18 mouse cellular contexts compared by ENCODE assay signal in the genomic region with DNA sequence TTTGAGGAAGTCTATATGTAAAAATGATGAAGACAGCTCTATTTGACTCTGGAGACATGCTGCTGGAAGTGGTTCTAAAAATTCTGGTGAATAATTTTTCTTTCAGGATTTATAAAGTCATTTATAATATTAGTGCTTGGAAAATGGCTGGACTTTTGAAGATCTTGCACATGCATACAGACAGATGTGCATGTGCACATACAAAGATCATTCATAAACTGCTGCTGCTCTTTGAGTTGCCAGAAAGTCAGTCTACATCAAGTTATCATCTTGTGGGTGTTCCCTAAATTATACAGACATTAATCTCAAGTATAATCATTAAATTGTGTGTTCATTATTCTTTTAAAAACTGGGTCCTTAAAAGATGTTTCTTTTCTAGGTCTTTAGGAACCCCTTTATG.
DNase-seq lines count a peak whose midpoint lies in the region; ATAC-seq and TF ChIP-seq lines count a peak whose summit lies in the region.
"Had no signal": no experiment of that assay in that cellular context is flagged by ENCODE, and none has a peak within 500 bp of the region (broad histone marks: within the 10 kb centered on the region; RNA-seq: fewer than 3 reads in every experiment).

No protein-coding gene starts in this region.

- H3K4me1 ChIP-seq in forebrain, embryonic 16.5 days (replicated peaks; ENCODE audit: control insufficient read depth, insufficient read depth, low read length) = peaks cover 5% of the 10 kb centered on the region
- H3K4me1 ChIP-seq in forebrain, embryonic 10.5 days = peaks cover 15% of the 10 kb centered on the region
- H3K4me1 ChIP-seq in hindbrain, embryonic 16.5 days (ENCODE audit: control insufficient read depth, insufficient read depth, low read depth, low read length) = 0 out of 2 replicates have a peak, but pooled peaks cover 3% of the 10 kb centered on the region
- H3K4me1 ChIP-seq in hindbrain, postnatal 0 days (ENCODE audit: insufficient read depth, low read length) = 0 out of 2 replicates have a peak, but pooled peaks cover 7% of the 10 kb centered on the region
- H3K4me1 ChIP-seq in midbrain, embryonic 13.5 days (replicated peaks) = peaks cover 11% of the 10 kb centered on the region; the same call in 1 of the 2 replicates
- peaks cover 8% of the 10 kb centered on the region; the same call in 1 of the 2 replicates for H3K4me1 ChIP-seq in midbrain, embryonic 14.5 days (ENCODE audit: control insufficient read depth, insufficient read depth, low read length)
- H3K4me1 ChIP-seq: embryonic facial prominence, embryonic 12.5 days had no signal

- DNase-seq in forebrain, embryonic 10.5 days (ENCODE audit: extremely low spot score, low spot score) = no peak
- no peak for DNase-seq in hindbrain, postnatal 0 days (ENCODE audit: low spot score)
- DNase-seq in midbrain, embryonic 14.5 days = no peak
- DNase-seq: adrenal gland, postnatal 14 days; cerebellum, adult 11-12 months; cerebellum, adult 9-10 months; cerebellum, postnatal 25 days; gastrocnemius, postnatal 36 days; heart, adult 11 months had no signal

- TF ChIP-seq CTCF in hindbrain, postnatal 0 days (IDR thresholded peaks at IDR 0.05; ENCODE audit: low read depth) = no peak

- H3K9me3 ChIP-seq in forebrain, embryonic 16.5 days (ENCODE audit: control insufficient read depth, low read length) = no peaks in the 10 kb centered on the region
- H3K9me3 ChIP-seq in forebrain, embryonic 10.5 days = no peaks in the 10 kb centered on the region
- no peaks in the 10 kb centered on the region for H3K9me3 ChIP-seq in hindbrain, embryonic 16.5 days (ENCODE audit: control insufficient read depth, low read length)
- H3K9me3 ChIP-seq in hindbrain, postnatal 0 days (ENCODE audit: low read length) = no peaks in the 10 kb centered on the region
- H3K9me3 ChIP-seq in midbrain, embryonic 13.5 days = no peaks in the 10 kb centered on the region
- H3K9me3 ChIP-seq in midbrain, embryonic 14.5 days (ENCODE audit: control insufficient read depth, low read length) = no peaks in the 10 kb centered on the region
- H3K9me3 ChIP-seq: embryonic facial prominence, embryonic 12.5 days; heart, embryonic 13.5 days; hindbrain, embryonic 15.5 days had no signal

- H3K4me2 ChIP-seq in forebrain, embryonic 16.5 days (ENCODE audit: low read length) = no peak overlapping the region
- no peak overlapping the region for H3K4me2 ChIP-seq in hindbrain, embryonic 16.5 days (ENCODE audit: low read length)
- H3K4me2 ChIP-seq in hindbrain, postnatal 0 days (ENCODE audit: low read depth, low read length) = no peak overlapping the region
- H3K4me2 ChIP-seq in midbrain, embryonic 13.5 days (replicated peaks) = no peak overlapping the region
- no peak overlapping the region for H3K4me2 ChIP-seq in midbrain, embryonic 14.5 days (ENCODE audit: low read length)

- no peaks in the 10 kb centered on the region for H3K36me3 ChIP-seq in forebrain, embryonic 16.5 days (ENCODE audit: control insufficient read depth, insufficient read depth)
- H3K36me3 ChIP-seq in forebrain, embryonic 10.5 days (replicated peaks) = no peaks in the 10 kb centered on the region
- no peaks in the 10 kb centered on the region for H3K36me3 ChIP-seq in hindbrain, embryonic 16.5 days (ENCODE audit: control insufficient read depth, insufficient read depth, low read length)
- no peaks in the 10 kb centered on the region for H3K36me3 ChIP-seq in hindbrain, postnatal 0 days (ENCODE audit: insufficient read depth, low read length)
- no peaks in the 10 kb centered on the region for H3K36me3 ChIP-seq in midbrain, embryonic 13.5 days
- no peaks in the 10 kb centered on the region for H3K36me3 ChIP-seq in midbrain, embryonic 14.5 days (ENCODE audit: control insufficient read depth, insufficient read depth, low read length)
- H3K36me3 ChIP-seq: embryonic facial prominence, embryonic 12.5 days; heart, embryonic 13.5 days; hindbrain, embryonic 15.5 days had no signal

- 0 out of 2 replicates have a peak overlapping the region, but pooled peaks have one; percentile 50 for H3K27ac ChIP-seq in forebrain, embryonic 16.5 days (ENCODE audit: low read length)
- H3K27ac ChIP-seq in forebrain, embryonic 10.5 days = no peak overlapping the region
- H3K27ac ChIP-seq in hindbrain, embryonic 16.5 days (ENCODE audit: low read depth, low read length) = no peak overlapping the region
- no peak overlapping the region for H3K27ac ChIP-seq in hindbrain, postnatal 0 days
- H3K27ac ChIP-seq in midbrain, embryonic 13.5 days = no peak overlapping the region
- H3K27ac ChIP-seq in midbrain, embryonic 14.5 days (replicated peaks; ENCODE audit: low read depth, low read length) = no peak overlapping the region
- H3K27ac ChIP-seq: embryonic facial prominence, embryonic 12.5 days; heart, embryonic 13.5 days; hindbrain, embryonic 15.5 days had no signal

- H3K27me3 ChIP-seq in forebrain, embryonic 16.5 days (replicated peaks; ENCODE audit: control insufficient read depth, insufficient read depth, low read length) = no peaks in the 10 kb centered on the region
- H3K27me3 ChIP-seq in forebrain, embryonic 10.5 days (ENCODE audit: poor library complexity, severe bottlenecking) = no peaks in the 10 kb centered on the region
- H3K27me3 ChIP-seq in hindbrain, embryonic 16.5 days (replicated peaks; ENCODE audit: control insufficient read depth, insufficient read depth, low read length) = no peaks in the 10 kb centered on the region
- no peaks in the 10 kb centered on the region for H3K27me3 ChIP-seq in hindbrain, postnatal 0 days (ENCODE audit: insufficient read depth, low read length)
- no peaks in the 10 kb centered on the region for H3K27me3 ChIP-seq in midbrain, embryonic 13.5 days
- H3K27me3 ChIP-seq in midbrain, embryonic 14.5 days (ENCODE audit: control insufficient read depth, insufficient read depth, low read length) = no peaks in the 10 kb centered on the region
- H3K27me3 ChIP-seq: CH12.LX; embryonic facial prominence, embryonic 12.5 days; heart, embryonic 13.5 days; hindbrain, embryonic 15.5 days; Patski had no signal

- no peak for ATAC-seq in forebrain, embryonic 16.5 days
- peak; percentile 20; the same call in 1 of the 2 replicates for ATAC-seq in hindbrain, embryonic 16.5 days
- ATAC-seq in hindbrain, postnatal 0 days = no peak
- 0 out of 2 replicates have a peak, but pooled peaks have one; percentile 30 for ATAC-seq in midbrain, embryonic 13.5 days
- ATAC-seq in midbrain, embryonic 14.5 days (ENCODE audit: low FRiP score, low TSS enrichment) = no peak
- ATAC-seq: activated CD4-positive, CD25-positive, alpha-beta regulatory T cell, adult 4 months; Patski had no signal

- H3K9ac ChIP-seq in forebrain, embryonic 16.5 days (replicated peaks; ENCODE audit: low read depth, low read length) = no peak overlapping the region
- H3K9ac ChIP-seq in hindbrain, embryonic 16.5 days (ENCODE audit: low read depth, low read length) = no peak overlapping the region
- H3K9ac ChIP-seq in hindbrain, postnatal 0 days (replicated peaks; ENCODE audit: low read length) = no peak overlapping the region
- H3K9ac ChIP-seq in midbrain, embryonic 13.5 days (replicated peaks) = no peak overlapping the region
- H3K9ac ChIP-seq in midbrain, embryonic 14.5 days (replicated peaks; ENCODE audit: low read length) = no peak overlapping the region
- H3K9ac ChIP-seq: embryonic facial prominence, embryonic 12.5 days; heart, embryonic 13.5 days; hindbrain, embryonic 15.5 days had no signal

- H3K4me3 ChIP-seq in forebrain, embryonic 16.5 days (replicated peaks; ENCODE audit: low read length) = no peak overlapping the region
- H3K4me3 ChIP-seq in forebrain, embryonic 10.5 days = no peak overlapping the region
- H3K4me3 ChIP-seq in hindbrain, embryonic 16.5 days (ENCODE audit: low read length) = no peak overlapping the region
- no peak overlapping the region for H3K4me3 ChIP-seq in hindbrain, postnatal 0 days (ENCODE audit: low read length)
- no peak overlapping the region for H3K4me3 ChIP-seq in midbrain, embryonic 13.5 days (replicated peaks)
- no peak overlapping the region for H3K4me3 ChIP-seq in midbrain, embryonic 14.5 days (replicated peaks; ENCODE audit: low read depth, low read length)
- H3K4me3 ChIP-seq: embryonic facial prominence, embryonic 12.5 days; heart, embryonic 13.5 days; hindbrain, embryonic 15.5 days had no signal

Comparison
In these comparisons a context has a peak if more than half of its experiments do, and no peak if none do; other contexts are left out.
1. ATAC-seq: peak in hindbrain, embryonic 16.5 days (single experiment) and midbrain, embryonic 13.5 days (single experiment); none in forebrain, embryonic 16.5 days (single experiment), hindbrain, postnatal 0 days (single experiment) and midbrain, embryonic 14.5 days (single experiment).